Mouse (Mus musculus) CH12.LX (cell line): ENCODE results near the gene Abat.

Experiments
- BHLHE40 ChIP-seq: IDR thresholded peaks from 2 replicates; pipeline ENCODE4 v1.6.1; 2011; ENCODE audit warnings: mild to moderate bottlenecking, low read depth, low read length, improper control_type of control experiment
- CTCF ChIP-seq, 2 experiments: IDR thresholded peaks in 1 of 2; conservative IDR thresholded peaks in 1 of 2; 2 replicates each; pipeline ENCODE4 v1.5.1; 2011 to 2012; ENCODE audit warnings: low read depth in 2 of 2, low read length in 2 of 2, improper control_type of control experiment in 1 of 2, inconsistent platforms in 1 of 2, mild to moderate bottlenecking in 1 of 2, moderate library complexity in 1 of 2
- EP300 ChIP-seq: IDR thresholded peaks from 2 replicates; pipeline ENCODE4 v1.6.1; 2011; ENCODE audit warnings: low read length, improper control_type of control experiment
- KAT2A ChIP-seq: IDR thresholded peaks from 2 replicates; pipeline ENCODE4 v1.6.1; 2012; ENCODE audit warnings: low read length, improper control_type of control experiment, inconsistent platforms; ENCODE audit not compliant: insufficient replicate concordance
- POLR2A ChIP-seq: IDR thresholded peaks from 2 replicates; pipeline ENCODE4 v1.6.1; 2011; ENCODE audit warnings: low read depth, mild to moderate bottlenecking, improper control_type of control experiment, low read length
- TCF12 ChIP-seq: IDR thresholded peaks from 2 replicates; pipeline ENCODE4 v1.6.1; 2014; ENCODE audit warnings: low read depth, mild to moderate bottlenecking, inconsistent platforms, low read length, improper control_type of control experiment
- ZC3H11A ChIP-seq: IDR thresholded peaks from 2 replicates; pipeline ENCODE4 v1.6.1; 2012; ENCODE audit warnings: low read depth, mild to moderate bottlenecking, inconsistent platforms, low read length, improper control_type of control experiment

DNA sequence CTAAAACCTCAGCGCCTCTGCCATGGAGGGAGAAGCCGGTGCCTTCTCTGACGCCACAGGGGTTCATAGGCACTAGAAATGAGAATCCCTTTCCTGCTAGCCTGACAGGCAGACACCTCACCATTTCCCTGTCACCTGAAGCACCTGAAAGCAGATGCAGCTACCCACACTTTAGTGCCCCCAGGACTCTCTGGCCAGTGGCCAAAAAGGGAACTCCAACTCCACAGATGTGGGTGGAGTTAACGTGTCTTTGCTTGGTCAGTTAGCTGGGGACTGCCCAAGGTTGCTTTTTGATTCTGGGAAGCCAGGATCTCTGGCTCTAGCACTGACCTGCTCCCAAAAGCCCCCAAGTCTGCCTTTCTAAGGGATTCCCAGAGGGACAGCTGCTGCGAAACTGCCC is 156.2 kb downstream of the Abat start:
- TF ChIP-seq ZC3H11A (no peak), CTCF (conservative IDR thresholded peaks at IDR 0.05 in 1 of 2, IDR thresholded peaks at IDR 0.05 in 1 of 2; ENCODE audit: low read depth in 2 of 2, low read length in 2 of 2) (no peak), KAT2A (no peak), POLR2A (no peak), BHLHE40 (no peak), TCF12 (no peak), EP300 (no peak)
